Mouse (Mus musculus) hindbrain, postnatal 0 days (tissue): Measurements from ENCODE around the gene P4hb. TPM values are rescaled to one million over a fixed set of nuclear protein-coding genes. Genes with fewer than 3 reads are reported as not detected.

ENCODE experiments used
- ATAC-seq: fragments of 200-750 bp; cut with Nextera tagmentation; 2 replicates; pipeline ENCODE4 v1.8.0; 2017; ENCODE audit warnings: mild to moderate bottlenecking, moderate TSS enrichment, moderate library complexity
- DNase-seq: peaks from one replicate; pipeline ENCODE4 v3.0.0-alpha.2; 2015; ENCODE audit warnings: low spot score
- H3K27ac ChIP-seq: fragments of 300-500 bp; sonication (generic); 2 replicates; pipeline ENCODE4 v1.5.1; 2014; ENCODE audit warnings: mild to moderate bottlenecking
- H3K27me3 ChIP-seq: fragments of 300-500 bp; sonication (generic); 2 replicates; pipeline ENCODE4 v1.6.1; 2014; ENCODE audit warnings: low read length, mixed read lengths; ENCODE audit not compliant: insufficient read depth
- H3K36me3 ChIP-seq: fragments of 300-500 bp; sonication (generic); 2 replicates; pipeline ENCODE4 v1.6.1; 2014; ENCODE audit warnings: low read length, mixed read lengths; ENCODE audit not compliant: insufficient read depth
- H3K4me1 ChIP-seq: fragments of 300-500 bp; sonication (generic); 2 replicates; pipeline ENCODE4 v1.6.1; 2014; ENCODE audit warnings: antibody characterized with exemption, low read length, mixed read lengths; ENCODE audit not compliant: insufficient read depth
- H3K4me2 ChIP-seq: fragments of 300-500 bp; sonication (generic); 2 replicates; pipeline ENCODE4 v1.6.1; 2014; ENCODE audit warnings: low read depth, mild to moderate bottlenecking, low read length, moderate library complexity, mixed read lengths
- H3K4me3 ChIP-seq: fragments of 300-500 bp; sonication (generic); 2 replicates; pipeline ENCODE4 v1.5.1; 2014; ENCODE audit warnings: low read length
- H3K9ac ChIP-seq: fragments of 300-500 bp; sonication (generic); replicated peaks from 2 replicates; pipeline ENCODE4 v1.6.1; 2014; ENCODE audit warnings: mild to moderate bottlenecking, low read length, moderate library complexity, mixed read lengths
- H3K9me3 ChIP-seq: fragments of 300-500 bp; sonication (generic); 2 replicates; pipeline ENCODE4 v1.6.1; 2016; ENCODE audit warnings: low read length, mixed read lengths
- CTCF ChIP-seq: IDR thresholded peaks from 2 replicates; pipeline ENCODE4 v1.5.1; 2016; ENCODE audit warnings: antibody characterized with exemption, control low read depth, low read depth
- WGBS: fragments of 180-500 bp; shearing (Covaris S2); extraction: QIAGEN DNeasy Blood & Tissue Kit; methylation state at CpG from one replicate; pipeline ENCODE4 v1.1.7; 2014; 5-methylcytosine and 5-hydroxymethylcytosine counted together
- polyA plus RNA-seq: library from polyadenylated mRNA; unstranded; fragments of >200 nt; fragmentation: Nextera tagmentation; extraction: Ambion mirVana; gene quantifications from 2 replicates; pipeline ENCODE4 v1.2.1, GENCODE M21; 2015
- total RNA-seq: library from RNA; depleted of rRNA; stranded (reverse); fragments of >200 nt; gene quantifications from 2 replicates; pipeline ENCODE4 v1.2.3, GENCODE M21; 2014

Gene P4hb
- total and polyA plus RNA-seq, 2 experiments from 2014 or later: 147 to 222 TPM

- TF ChIP-seq CTCF: no peak
- Histone ChIP-seq H3K36me3 (peaks cover 25% of the 10 kb centered on the region), H3K9me3 (no peaks in the 10 kb centered on the region), H3K4me1 (peaks cover 22% of the 10 kb centered on the region), H3K4me3 (no peak overlapping the region), H3K27me3 (no peaks in the 10 kb centered on the region), H3K4me2 (no peak overlapping the region), H3K9ac (no peak overlapping the region), H3K27ac (no peak overlapping the region)
- DNase-seq (no peak), ATAC-seq (no peak)
- 85% methylated on average over 6 of the region's 6 CpGs for WGBS
These were observed 30.7 kb downstream of the P4hb start for GRCm38 (mm10) chr11:120542376-120542775.

GRCm38 (mm10) chr11:120541907-120542306 is 31.1 kb downstream of the P4hb start:
- TF ChIP-seq CTCF: peak; percentile 65
- ATAC-seq: no peak
- Histone ChIP-seq H3K4me1 (peaks cover 22% of the 10 kb centered on the region), H3K36me3 (peaks cover 25% of the 10 kb centered on the region), H3K4me2 (no peak overlapping the region), H3K27ac (no peak overlapping the region), H3K27me3 (no peaks in the 10 kb centered on the region), H3K4me3 (no peak overlapping the region), H3K9ac (no peak overlapping the region), H3K9me3 (no peaks in the 10 kb centered on the region)
- WGBS: 34% methylated on average over 4 of the region's 4 CpGs
- DNase-seq: peak; percentile 37

GRCm38 (mm10) chr11:120539285-120540014 is 33.6 kb downstream of the P4hb start:
- Histone ChIP-seq H3K27ac (peak overlapping the region; percentile 76), H3K9me3 (no peaks in the 10 kb centered on the region), H3K27me3 (no peaks in the 10 kb centered on the region), H3K4me2 (no peak overlapping the region), H3K4me1 (peaks cover 22% of the 10 kb centered on the region), H3K36me3 (peaks cover 22% of the 10 kb centered on the region), H3K9ac (peak overlapping the region; percentile 21; the same call in 1 of the 2 replicates), H3K4me3 (no peak overlapping the region)
- peak; percentile 65 for DNase-seq
- ATAC-seq: peak; percentile 77
- TF ChIP-seq CTCF: no peak
- 11% methylated on average over 10 of the region's 10 CpGs for WGBS

- DNase-seq (no peak), ATAC-seq (peak; percentile 12; the same call in 1 of the 2 replicates)
- H3K36me3 ChIP-seq: peaks cover 17% of the 10 kb centered on the region
- WGBS: 33% methylated on average over 8 of the region's 8 CpGs
- no peak for TF ChIP-seq CTCF
- H3K4me1 ChIP-seq: peaks cover 22% of the 10 kb centered on the region
- H3K4me3 ChIP-seq: no peak overlapping the region
- no peaks in the 10 kb centered on the region for H3K27me3 ChIP-seq
- no peaks in the 10 kb centered on the region for H3K9me3 ChIP-seq
- no peak overlapping the region for H3K9ac ChIP-seq
- H3K4me2 ChIP-seq: no peak overlapping the region
- peak overlapping the region; percentile 76 for H3K27ac ChIP-seq
These were observed 34.1 kb downstream of the P4hb start for GRCm38 (mm10) chr11:120538955-120539284.

GRCm38 (mm10) chr11:120538485-120538884 is 34.6 kb downstream of the P4hb start:
- H3K27ac ChIP-seq: peak overlapping the region; percentile 76
- H3K4me2 ChIP-seq: no peak overlapping the region
- peaks cover 13% of the 10 kb centered on the region; the same call in 1 of the 2 replicates for H3K36me3 ChIP-seq
- no peak overlapping the region for H3K9ac ChIP-seq
- H3K4me1 ChIP-seq: peaks cover 22% of the 10 kb centered on the region
- TF ChIP-seq CTCF: no peak
- H3K4me3 ChIP-seq: no peak overlapping the region
- DNase-seq: peak; percentile 82
- H3K27me3 ChIP-seq: 0 out of 2 replicates have a peak, but pooled peaks cover under 1% of the 10 kb centered on the region
- 36% methylated on average over 3 of the region's 3 CpGs for WGBS
- peak; percentile 62 for ATAC-seq
- H3K9me3 ChIP-seq: no peaks in the 10 kb centered on the region

GRCm38 (mm10) chr11:120535804-120536203 is 37.2 kb downstream of the P4hb start:
- Histone ChIP-seq H3K4me1 (peaks cover 29% of the 10 kb centered on the region), H3K9me3 (no peaks in the 10 kb centered on the region), H3K36me3 (no peaks in the 10 kb centered on the region), H3K27ac (no peak overlapping the region), H3K9ac (no peak overlapping the region), H3K4me3 (no peak overlapping the region), H3K4me2 (no peak overlapping the region), H3K27me3 (peaks cover 23% of the 10 kb centered on the region)
- ATAC-seq (no peak), DNase-seq (no peak)
- 73% methylated on average over 3 of the region's 3 CpGs for WGBS
- TF ChIP-seq CTCF: no peak

GRCm38 (mm10) chr11:120535145-120535544 is 37.9 kb downstream of the P4hb start:
- TF ChIP-seq CTCF: no peak
- Histone ChIP-seq H3K4me3 (no peak overlapping the region), H3K9ac (no peak overlapping the region), H3K27ac (no peak overlapping the region), H3K4me2 (no peak overlapping the region), H3K9me3 (no peaks in the 10 kb centered on the region), H3K4me1 (peaks cover 32% of the 10 kb centered on the region), H3K27me3 (peaks cover 30% of the 10 kb centered on the region), H3K36me3 (no peaks in the 10 kb centered on the region)
- ATAC-seq (no peak), DNase-seq (no peak)
- 67% methylated on average over 3 of the region's 3 CpGs for WGBS
